In the genomic region with DNA sequence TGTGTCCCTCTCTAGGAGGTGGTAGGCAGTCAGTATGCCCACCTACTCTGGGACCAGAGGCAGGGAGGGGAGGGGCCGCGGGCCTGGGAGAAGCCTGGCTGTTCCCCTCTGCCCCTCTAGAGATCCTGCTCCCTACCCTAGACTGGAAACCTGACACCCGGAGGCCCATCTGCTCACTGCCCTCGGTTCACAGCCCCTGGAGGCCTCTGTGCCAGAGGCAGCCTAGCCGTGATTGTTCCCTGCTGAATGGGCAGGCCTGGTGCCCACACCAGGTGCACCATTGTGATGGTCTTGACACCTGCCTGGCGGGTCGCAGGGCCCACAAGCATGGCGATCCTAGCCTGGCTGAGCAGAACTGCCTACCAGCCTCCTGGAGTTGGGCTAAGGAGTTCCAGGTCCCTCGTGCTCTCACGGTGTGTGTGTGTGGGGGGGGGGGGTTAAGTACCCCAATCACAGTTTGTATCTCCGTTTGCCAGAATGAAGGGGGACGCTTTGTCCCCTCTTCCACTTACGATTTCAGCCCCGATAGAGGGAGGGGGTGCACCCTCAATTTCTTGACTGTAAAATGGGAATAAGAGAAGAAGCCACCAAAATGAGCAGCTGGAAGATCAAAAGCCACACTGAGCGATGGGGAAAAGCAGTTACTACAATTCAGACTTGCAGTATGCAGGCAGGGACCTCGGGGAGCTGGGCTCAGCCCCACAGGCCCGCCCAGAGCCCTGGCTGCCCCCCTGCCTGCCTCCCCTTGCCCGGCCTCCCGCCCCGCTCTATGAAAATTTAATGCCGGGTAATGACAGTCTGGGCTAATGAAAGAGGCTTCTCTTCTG, we compare ENCODE assay signal across 9 mouse cellular contexts. TPM values are rescaled to one million over a fixed set of nuclear protein-coding genes. Genes with fewer than 3 reads are reported as not detected.
A peak's percentile ranks its signal among the peaks of the same experiment; 100 is the strongest.
DNase-seq lines count a peak whose midpoint lies in the region; ATAC-seq and TF ChIP-seq lines count a peak whose summit lies in the region.
"Had no signal": no experiment of that assay in that cellular context is flagged by ENCODE, and none has a peak within 500 bp of the region (broad histone marks: within the 10 kb centered on the region; RNA-seq: fewer than 3 reads in every experiment).

No protein-coding gene starts in this region.

- no peaks in the 10 kb centered on the region for H3K9me3 ChIP-seq in forebrain, embryonic 11.5 days (ENCODE audit: control insufficient read depth, low read length)
- no peaks in the 10 kb centered on the region for H3K9me3 ChIP-seq in limb, embryonic 12.5 days
- no peaks in the 10 kb centered on the region for H3K9me3 ChIP-seq in stomach, embryonic 16.5 days (replicated peaks; ENCODE audit: control insufficient read depth, low read length)

- WGBS in forebrain, embryonic 11.5 days: 2% methylated on average over 21 of the region's 21 CpGs
- WGBS in limb, embryonic 12.5 days: 2% methylated on average over 21 of the region's 21 CpGs
- WGBS in stomach, embryonic 16.5 days: 17% methylated on average over 21 of the region's 21 CpGs

- peaks cover 20% of the 10 kb centered on the region for H3K4me1 ChIP-seq in forebrain, embryonic 11.5 days (replicated peaks; ENCODE audit: control insufficient read depth, insufficient read depth, low read length)
- H3K4me1 ChIP-seq in limb, embryonic 12.5 days (replicated peaks): peaks cover 44% of the 10 kb centered on the region
- H3K4me1 ChIP-seq in stomach, embryonic 16.5 days (ENCODE audit: control insufficient read depth, insufficient read depth, low read length): no peaks in the 10 kb centered on the region

- intact Hi-C loops in left cerebral cortex, postnatal 4 days (cut with DNase I): no loop called here
- intact Hi-C loops in left cerebral cortex, postnatal 36 days (cut with DNase I): no loop called here
- intact Hi-C loops in left cerebral cortex, adult 2 months (cut with DNase I): no loop called here

- H3K9ac ChIP-seq in forebrain, embryonic 11.5 days (ENCODE audit: low read length): peak overlapping the region; percentile 10; the same call in 1 of the 2 replicates
- H3K9ac ChIP-seq in limb, embryonic 12.5 days (replicated peaks): no peak overlapping the region
- peak overlapping the region; percentile 23; the same call in 1 of the 2 replicates for H3K9ac ChIP-seq in stomach, embryonic 16.5 days (ENCODE audit: low read length)

- no peak overlapping the region for H3K27ac ChIP-seq in forebrain, embryonic 11.5 days (ENCODE audit: low read depth, low read length)
- no peak overlapping the region for H3K27ac ChIP-seq in limb, embryonic 12.5 days
- no peak overlapping the region for H3K27ac ChIP-seq in stomach, embryonic 16.5 days (ENCODE audit: low read length)
- no peak overlapping the region for H3K27ac ChIP-seq in left cerebral cortex, adult 2 months

- TF ChIP-seq CTCF in left cerebral cortex, adult 2 months (IDR thresholded peaks at IDR 0.05): no peak

- H3K27me3 ChIP-seq in forebrain, embryonic 11.5 days (ENCODE audit: control insufficient read depth, insufficient read depth, low read length): peaks cover 12% of the 10 kb centered on the region
- peaks cover 57% of the 10 kb centered on the region for H3K27me3 ChIP-seq in limb, embryonic 12.5 days
- H3K27me3 ChIP-seq in stomach, embryonic 16.5 days (ENCODE audit: control insufficient read depth, insufficient read depth, low read length): peaks cover 15% of the 10 kb centered on the region

- DNase-seq in left cerebral cortex, postnatal 4 days: peak; percentile 34
- DNase-seq in left cerebral cortex, postnatal 36 days (ENCODE audit: low spot score in 2 of 2): no peak
- peak; percentile 76 for DNase-seq in forebrain, embryonic 11.5 days (ENCODE audit: low spot score)
- no peak for DNase-seq in right cerebral cortex, postnatal 4 days
- no peak for DNase-seq in left cerebral cortex, adult 2 months (ENCODE audit: extremely low spot score in 1 of 2, low spot score in 2 of 2)
- DNase-seq: gastrocnemius, postnatal 36 days; thymus, postnatal 14 days had no signal

- H3K4me3 ChIP-seq in forebrain, embryonic 11.5 days (ENCODE audit: low read depth, low read length): no peak overlapping the region
- H3K4me3 ChIP-seq in limb, embryonic 12.5 days (replicated peaks): peak overlapping the region; percentile 5; the same call in 1 of the 2 replicates
- H3K4me3 ChIP-seq in stomach, embryonic 16.5 days (replicated peaks; ENCODE audit: low read length): no peak overlapping the region
- no peak overlapping the region for H3K4me3 ChIP-seq in left cerebral cortex, adult 2 months

- H3K36me3 ChIP-seq in forebrain, embryonic 11.5 days (ENCODE audit: control insufficient read depth, insufficient read depth, low read length): no peaks in the 10 kb centered on the region
- H3K36me3 ChIP-seq in limb, embryonic 12.5 days: no peaks in the 10 kb centered on the region
- no peaks in the 10 kb centered on the region for H3K36me3 ChIP-seq in stomach, embryonic 16.5 days (ENCODE audit: control insufficient read depth, insufficient read depth, low read length)

- peak; percentile 72 for ATAC-seq in forebrain, embryonic 11.5 days (replicated peaks; ENCODE audit: low FRiP score)
- no peak for ATAC-seq in limb, embryonic 12.5 days (ENCODE audit: insufficient number of reproducible peaks, insufficient read depth, low FRiP score, low TSS enrichment, low read depth)
- ATAC-seq in stomach, embryonic 16.5 days (ENCODE audit: insufficient read depth, low FRiP score): no peak; the same call in 1 of the 2 replicates

- peak overlapping the region; percentile 40; the same call in 1 of the 2 replicates for H3K4me2 ChIP-seq in forebrain, embryonic 11.5 days (ENCODE audit: low read depth, low read length, severe bottlenecking)
- H3K4me2 ChIP-seq in limb, embryonic 12.5 days: peak overlapping the region; percentile 40
- no peak overlapping the region for H3K4me2 ChIP-seq in stomach, embryonic 16.5 days (ENCODE audit: low read depth, low read length)

RNA-seq across cellular contexts. Expression of gene Casz1, which starts 33.4 kb away (rescaled TPM):
- total RNA-seq in left cerebral cortex, postnatal 4 days (2021): 1 to 10 TPM; 1.1 to 2.4 TPM
- total RNA-seq in left cerebral cortex, postnatal 36 days (2021): 1 to 10 TPM; 1.1 to 1.8 TPM
- 3.4 and 3.6 TPM in 2 replicates for polyA plus RNA-seq in forebrain, embryonic 11.5 days (2014; fragmentation: Nextera tagmentation; extraction: Ambion mirVana)
- polyA plus RNA-seq in limb, embryonic 12.5 days (2016; fragmentation: Nextera tagmentation; extraction: Ambion mirVana): 3.9 and 4.7 TPM in 2 replicates
- polyA plus RNA-seq in stomach, embryonic 16.5 days (2015; fragmentation: Nextera tagmentation; extraction: Ambion mirVana): 9.9 and 10.5 TPM in 2 replicates
- 1 to 10 TPM; 1.0 to 1.5 TPM for total RNA-seq in left cerebral cortex, adult 2 months (2021)

Comparison
In these comparisons a context has a peak if more than half of its experiments do, and no peak if none do; other contexts are left out.
1. DNase-seq: peak in left cerebral cortex, postnatal 4 days (single experiment) and forebrain, embryonic 11.5 days (single experiment); none in left cerebral cortex, postnatal 36 days (0 of 2), right cerebral cortex, postnatal 4 days (single experiment) and left cerebral cortex, adult 2 months (0 of 2).